Mouse (Mus musculus) embryo, embryonic 10 days (tissue): ENCODE results near the gene Pcdh7.
"Not testable (repeated sequence)": the region's sequence is repeated elsewhere in the genome, so short reads cannot be mapped to it uniquely, and the experiment has no call there.

Experiments used
- DNase-seq: peaks from one replicate; pipeline ENCODE4 v3.0.0-alpha.2; 2015; ENCODE audit warnings: low spot score

The Pcdh7 gene

DNA sequence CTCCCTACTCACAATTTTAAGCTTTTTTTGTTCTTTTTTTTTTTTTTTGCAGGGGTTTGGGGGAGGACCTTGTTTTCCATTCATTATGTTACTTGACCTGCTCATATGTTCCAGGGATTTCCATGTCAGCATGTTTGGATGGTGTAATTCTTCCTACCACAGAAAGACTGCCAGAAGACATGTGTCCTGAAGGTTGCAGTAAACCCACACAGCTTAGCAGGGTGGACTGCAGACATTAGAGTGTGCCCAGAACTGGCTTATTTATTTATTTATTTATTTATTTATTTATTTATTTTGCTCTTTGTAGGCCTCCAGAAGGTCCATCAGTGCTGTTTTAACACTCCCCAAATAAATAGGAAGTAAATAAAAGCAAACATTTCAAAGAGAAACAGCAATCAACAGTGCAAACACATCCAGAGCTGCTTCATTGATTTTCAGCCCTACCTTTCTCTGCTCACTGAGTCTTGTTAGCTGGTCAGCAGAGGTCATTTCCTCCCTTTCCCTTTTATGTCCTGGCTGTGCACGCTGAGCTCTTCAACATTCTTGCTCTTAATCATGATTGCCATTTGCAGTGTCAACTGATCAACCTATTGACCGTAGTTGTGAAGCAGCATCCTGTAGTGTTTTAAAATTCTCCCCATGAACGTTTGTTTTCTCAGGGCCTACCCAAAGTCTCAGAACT, 401.3 kb downstream of the Pcdh7 start:
- peak; percentile 55 for DNase-seq

DNA sequence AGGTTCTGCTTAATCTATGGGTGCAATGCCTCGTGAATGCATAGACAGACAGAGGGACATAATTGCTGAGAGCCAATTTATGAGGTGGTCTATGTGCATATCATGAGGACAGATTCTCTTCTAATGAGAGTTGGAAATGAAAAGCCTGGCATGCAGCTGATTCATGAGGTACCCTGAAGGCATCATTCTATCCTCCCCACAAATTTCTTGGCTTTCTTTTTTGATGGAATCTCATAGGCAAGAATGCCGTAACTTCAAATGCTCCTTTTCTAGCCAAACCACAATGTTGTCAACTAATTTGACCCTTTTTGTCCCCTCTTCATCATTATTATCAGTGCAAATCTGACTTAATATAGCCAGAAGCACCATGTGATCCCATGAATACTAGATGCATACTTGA, 426.1 kb downstream of the Pcdh7 start:
- DNase-seq = no peak

GRCm38 (mm10) chr5:58153966-58154365, 436.2 kb downstream of the Pcdh7 start:
- no peak for DNase-seq

DNA sequence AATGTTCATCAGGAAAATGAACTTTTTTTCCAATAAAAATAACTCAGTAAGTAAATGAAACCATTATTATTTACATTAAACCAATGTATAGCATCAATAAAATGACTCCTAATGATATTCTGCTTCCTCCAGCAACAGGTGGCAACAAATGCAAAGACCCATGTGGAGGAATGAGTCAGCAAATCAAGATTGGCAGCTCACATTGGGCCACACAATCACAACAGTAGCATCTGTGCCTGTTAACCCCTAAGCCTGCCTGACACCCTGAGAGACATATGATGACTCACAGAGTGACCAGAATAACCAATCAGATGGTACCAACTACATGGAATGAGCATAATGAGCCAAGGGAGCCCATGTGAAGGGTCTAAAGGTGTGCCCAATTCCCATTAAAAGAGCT, 454.5 kb downstream of the Pcdh7 start:
- DNase-seq = no peak

DNA sequence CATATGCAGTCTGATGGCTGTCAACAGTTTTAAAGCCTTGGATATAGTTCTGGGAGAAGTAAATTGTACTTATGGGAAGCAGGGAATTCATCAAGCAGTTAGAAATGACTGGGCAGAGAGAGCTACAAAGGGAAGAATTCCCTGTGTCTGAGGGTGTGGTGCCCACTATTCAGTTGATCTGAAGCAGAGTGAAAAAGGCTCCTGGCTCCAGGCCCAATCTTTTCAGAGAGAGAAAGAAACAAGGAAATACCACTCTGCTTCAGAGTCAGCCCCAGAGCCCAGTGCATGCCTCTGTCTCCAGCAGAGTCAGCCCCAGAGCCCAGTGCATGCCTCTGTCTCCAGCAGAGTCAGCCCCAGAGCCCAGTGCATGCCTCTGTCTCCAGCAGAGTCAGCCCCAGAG, 456.6 kb downstream of the Pcdh7 start:
- not testable (repeated sequence) for DNase-seq

DNA sequence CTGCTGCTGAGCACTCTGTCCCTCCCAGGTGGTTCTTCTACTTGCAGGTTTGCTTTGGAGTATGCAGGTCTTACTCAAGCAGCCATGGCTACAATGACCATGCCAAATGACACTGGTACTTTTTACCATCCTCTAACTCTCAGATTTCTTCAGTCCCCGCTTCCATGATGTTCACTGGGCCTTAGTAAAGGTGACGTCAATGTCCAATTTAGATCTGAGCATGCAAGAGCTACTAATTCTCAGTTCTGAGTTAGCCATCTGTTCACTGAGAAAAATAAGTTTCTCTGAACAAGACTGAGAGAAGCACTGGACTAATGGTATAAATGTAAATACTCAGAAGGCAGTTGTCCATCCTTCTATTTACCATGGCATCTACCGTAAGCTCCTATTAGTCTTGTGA, 457.8 kb downstream of the Pcdh7 start:
- DNase-seq = no peak
